Mouse (Mus musculus) intestine, embryonic 16.5 days (tissue): Measurements from ENCODE around the gene Tmem232. TPM values are rescaled to one million over a fixed set of nuclear protein-coding genes. Genes with fewer than 3 reads are reported as not detected.
A peak's percentile ranks its signal among the peaks of the same experiment; 100 is the strongest.

Experiments used
- ATAC-seq: fragments of 200-750 bp; cut with Nextera tagmentation; 2 replicates; pipeline ENCODE4 v1.8.0; 2017; ENCODE audit warnings: moderate TSS enrichment, moderate library complexity
- H3K27ac ChIP-seq: fragments of 300-500 bp; sonication (generic); 2 replicates; pipeline ENCODE4 v1.5.1; 2014; ENCODE audit warnings: mild to moderate bottlenecking, low read length
- H3K27me3 ChIP-seq: fragments of 300-500 bp; sonication (generic); replicated peaks from 2 replicates; pipeline ENCODE4 v1.6.1; 2014; ENCODE audit warnings: low read length, control low read depth, mixed read lengths; ENCODE audit not compliant: control insufficient read depth, insufficient read depth
- H3K36me3 ChIP-seq: fragments of 300-500 bp; sonication (generic); 2 replicates; pipeline ENCODE4 v1.6.1; 2014; ENCODE audit warnings: low read length, control low read depth; ENCODE audit not compliant: control insufficient read depth, insufficient read depth
- H3K4me1 ChIP-seq: fragments of 300-500 bp; sonication (generic); 2 replicates; pipeline ENCODE4 v1.6.1; 2014; ENCODE audit warnings: low read length, control low read depth, mixed read lengths; ENCODE audit not compliant: control insufficient read depth, insufficient read depth
- H3K4me2 ChIP-seq: fragments of 300-500 bp; sonication (generic); 2 replicates; pipeline ENCODE4 v1.6.1; 2014; ENCODE audit warnings: low read depth, low read length, control low read depth
- H3K4me3 ChIP-seq: fragments of 300-500 bp; sonication (generic); 2 replicates; pipeline ENCODE4 v1.5.1; 2014; ENCODE audit warnings: mild to moderate bottlenecking, low read length
- H3K9ac ChIP-seq: fragments of 300-500 bp; sonication (generic); 2 replicates; pipeline ENCODE4 v1.6.1; 2014; ENCODE audit warnings: low read depth, low read length
- H3K9me3 ChIP-seq: fragments of 300-500 bp; sonication (generic); 2 replicates; pipeline ENCODE4 v1.6.1; 2016; ENCODE audit warnings: low read length, control low read depth; ENCODE audit not compliant: control insufficient read depth
- WGBS: fragments of 180-500 bp; shearing (Covaris S2); extraction: QIAGEN DNeasy Blood & Tissue Kit; methylation state at CpG from one replicate; pipeline ENCODE4 v1.1.7; 2014; 5-methylcytosine and 5-hydroxymethylcytosine counted together
- polyA plus RNA-seq: library from polyadenylated mRNA; unstranded; fragments of >200 nt; fragmentation: Nextera tagmentation; extraction: Ambion mirVana; gene quantifications from 2 replicates; pipeline ENCODE4 v1.2.1, GENCODE M21; 2015

Gene Tmem232
- polyA plus RNA-seq, 1 experiment from 2014 or later = not detected

GRCm38 (mm10) chr17:65563345-65563744, 22.8 kb upstream of the Tmem232 start:
- no peak for ATAC-seq
- H3K4me2 ChIP-seq = no peak overlapping the region
- H3K4me1 ChIP-seq = no peaks in the 10 kb centered on the region
- H3K36me3 ChIP-seq = no peaks in the 10 kb centered on the region
- no peak overlapping the region for H3K9ac ChIP-seq
- no peak overlapping the region for H3K4me3 ChIP-seq
- no peaks in the 10 kb centered on the region for H3K9me3 ChIP-seq
- WGBS = 52% methylated on average over 6 of the region's 6 CpGs
- H3K27me3 ChIP-seq = no peaks in the 10 kb centered on the region
- no peak overlapping the region for H3K27ac ChIP-seq

GRCm38 (mm10) chr17:65562761-65563160, 22.2 kb upstream of the Tmem232 start:
- Histone ChIP-seq H3K27me3 (no peaks in the 10 kb centered on the region), H3K9me3 (no peaks in the 10 kb centered on the region), H3K4me2 (no peak overlapping the region), H3K27ac (no peak overlapping the region), H3K9ac (no peak overlapping the region), H3K4me1 (no peaks in the 10 kb centered on the region), H3K4me3 (no peak overlapping the region), H3K36me3 (no peaks in the 10 kb centered on the region)
- no peak for ATAC-seq
- WGBS = 3% methylated on average over 5 of the region's 5 CpGs

- no peak overlapping the region for H3K27ac ChIP-seq
- no peaks in the 10 kb centered on the region for H3K4me1 ChIP-seq
- 55% methylated on average over 6 of the region's 6 CpGs for WGBS
- ATAC-seq = no peak
- no peak overlapping the region for H3K4me2 ChIP-seq
- no peaks in the 10 kb centered on the region for H3K9me3 ChIP-seq
- H3K9ac ChIP-seq = no peak overlapping the region
- H3K27me3 ChIP-seq = no peaks in the 10 kb centered on the region
- H3K4me3 ChIP-seq = no peak overlapping the region
- H3K36me3 ChIP-seq = no peaks in the 10 kb centered on the region
These were observed 20.9 kb upstream of the Tmem232 start for GRCm38 (mm10) chr17:65561361-65562015.

GRCm38 (mm10) chr17:65559273-65559672, 18.7 kb upstream of the Tmem232 start:
- H3K27ac ChIP-seq = no peak overlapping the region
- no peak overlapping the region for H3K9ac ChIP-seq
- H3K4me3 ChIP-seq = no peak overlapping the region
- no peak overlapping the region for H3K4me2 ChIP-seq
- 0 out of 2 replicates have a peak, but pooled peaks have one; percentile 54 for ATAC-seq
- H3K27me3 ChIP-seq = no peaks in the 10 kb centered on the region
- H3K4me1 ChIP-seq = no peaks in the 10 kb centered on the region
- WGBS = 50% methylated on average over 5 of the region's 5 CpGs
- H3K36me3 ChIP-seq = no peaks in the 10 kb centered on the region
- H3K9me3 ChIP-seq = no peaks in the 10 kb centered on the region

- no peaks in the 10 kb centered on the region for H3K4me1 ChIP-seq
- H3K4me2 ChIP-seq = no peak overlapping the region
- no peaks in the 10 kb centered on the region for H3K9me3 ChIP-seq
- no peak for ATAC-seq
- no peak overlapping the region for H3K27ac ChIP-seq
- H3K36me3 ChIP-seq = no peaks in the 10 kb centered on the region
- no peaks in the 10 kb centered on the region for H3K27me3 ChIP-seq
- 59% methylated on average over 9 of the region's 9 CpGs for WGBS
- H3K4me3 ChIP-seq = no peak overlapping the region
- no peak overlapping the region for H3K9ac ChIP-seq
These were observed 18.2 kb upstream of the Tmem232 start for GRCm38 (mm10) chr17:65558788-65559187.

GRCm38 (mm10) chr17:65558217-65558616, 17.6 kb upstream of the Tmem232 start:
- Histone ChIP-seq H3K27me3 (no peaks in the 10 kb centered on the region), H3K27ac (no peak overlapping the region), H3K4me3 (no peak overlapping the region), H3K9ac (no peak overlapping the region), H3K36me3 (no peaks in the 10 kb centered on the region), H3K4me2 (no peak overlapping the region), H3K9me3 (no peaks in the 10 kb centered on the region), H3K4me1 (no peaks in the 10 kb centered on the region)
- no peak for ATAC-seq
- 44% methylated on average over 9 of the region's 9 CpGs for WGBS

- no peaks in the 10 kb centered on the region for H3K4me1 ChIP-seq
- H3K4me3 ChIP-seq = no peak overlapping the region
- H3K9me3 ChIP-seq = no peaks in the 10 kb centered on the region
- H3K36me3 ChIP-seq = no peaks in the 10 kb centered on the region
- H3K4me2 ChIP-seq = no peak overlapping the region
- no peak for ATAC-seq
- no peak overlapping the region for H3K27ac ChIP-seq
- no peaks in the 10 kb centered on the region for H3K27me3 ChIP-seq
- 74% methylated on average over 6 of the region's 6 CpGs for WGBS
- H3K9ac ChIP-seq = no peak overlapping the region
These were observed 16.6 kb upstream of the Tmem232 start for GRCm38 (mm10) chr17:65557212-65557611.

GRCm38 (mm10) chr17:65556798-65557197, 16.2 kb upstream of the Tmem232 start:
- no peaks in the 10 kb centered on the region for H3K4me1 ChIP-seq
- H3K9ac ChIP-seq = no peak overlapping the region
- ATAC-seq = no peak
- H3K27me3 ChIP-seq = no peaks in the 10 kb centered on the region
- H3K4me2 ChIP-seq = no peak overlapping the region
- H3K36me3 ChIP-seq = no peaks in the 10 kb centered on the region
- H3K9me3 ChIP-seq = no peaks in the 10 kb centered on the region
- H3K27ac ChIP-seq = no peak overlapping the region
- H3K4me3 ChIP-seq = no peak overlapping the region
- 58% methylated on average over 10 of the region's 10 CpGs for WGBS

GRCm38 (mm10) chr17:65552426-65552997, 11.9 kb upstream of the Tmem232 start:
- Histone ChIP-seq H3K27me3 (no peaks in the 10 kb centered on the region; the same call in 1 of the 2 replicates), H3K4me3 (no peak overlapping the region), H3K9ac (no peak overlapping the region), H3K27ac (no peak overlapping the region), H3K4me2 (no peak overlapping the region), H3K36me3 (no peaks in the 10 kb centered on the region), H3K9me3 (no peaks in the 10 kb centered on the region), H3K4me1 (no peaks in the 10 kb centered on the region)
- ATAC-seq = 0 out of 2 replicates have a peak, but pooled peaks have one; percentile 58
- WGBS = 52% methylated on average over 12 of the region's 12 CpGs
